Mouse (Mus musculus) Muller cell, postnatal 12 days (primary cell): Measurements from ENCODE around the gene Gm12216.

Source experiments
- DNase-seq: peaks from one replicate; pipeline ENCODE4 v3.0.0-alpha.2; 2015; ENCODE audit errors: inconsistent ontology term

Gm12216 gene

GRCm38 (mm10) chr11:53795813-53796212, 63.2 kb downstream of the Gm12216 start:
- no peak for DNase-seq

GRCm38 (mm10) chr11:53794671-53795557, 64.1 kb downstream of the Gm12216 start:
- DNase-seq = peak; percentile 53

- no peak for DNase-seq
Measured at GRCm38 (mm10) chr11:53794015-53794414, 65.0 kb downstream of the Gm12216 start.

- DNase-seq = no peak
Measured at GRCm38 (mm10) chr11:53792986-53793385, 66.1 kb downstream of the Gm12216 start.

GRCm38 (mm10) chr11:53789277-53789676, 69.8 kb downstream of the Gm12216 start:
- peak; percentile 85 for DNase-seq

- no peak for DNase-seq
Measured at GRCm38 (mm10) chr11:53788196-53788595, 70.9 kb downstream of the Gm12216 start.

GRCm38 (mm10) chr11:53786058-53787031, 72.7 kb downstream of the Gm12216 start:
- no peak for DNase-seq

- DNase-seq = no peak
Measured at GRCm38 (mm10) chr11:53785311-53785936, 73.6 kb downstream of the Gm12216 start.

- no peak for DNase-seq
Measured at GRCm38 (mm10) chr11:53783288-53783687, 75.8 kb downstream of the Gm12216 start.

GRCm38 (mm10) chr11:53781964-53782363, 77.1 kb downstream of the Gm12216 start:
- no peak for DNase-seq

- no peak for DNase-seq
Measured at GRCm38 (mm10) chr11:53781201-53781775, 77.8 kb downstream of the Gm12216 start.

- DNase-seq = no peak
Measured at GRCm38 (mm10) chr11:53780262-53780661, 78.8 kb downstream of the Gm12216 start.

GRCm38 (mm10) chr11:53779808-53780207, 79.2 kb downstream of the Gm12216 start:
- DNase-seq = no peak

GRCm38 (mm10) chr11:53778455-53778854, 80.6 kb downstream of the Gm12216 start:
- DNase-seq = no peak

- no peak for DNase-seq
Measured at GRCm38 (mm10) chr11:53777736-53778135, 81.3 kb downstream of the Gm12216 start.

- DNase-seq = no peak
Measured at GRCm38 (mm10) chr11:53774659-53775255, 84.3 kb downstream of the Gm12216 start.

GRCm38 (mm10) chr11:53773641-53774360, 85.3 kb downstream of the Gm12216 start:
- DNase-seq = no peak

- DNase-seq = no peak
Measured at GRCm38 (mm10) chr11:53773087-53773486, 86.0 kb downstream of the Gm12216 start, which contains the start of gene Gm17334. TSS of gene Gm17334 (minus strand) at chr11:53773187.

GRCm38 (mm10) chr11:53772536-53772935, 86.5 kb downstream of the Gm12216 start:
- no peak for DNase-seq
